Mouse (Mus musculus) liver, embryonic 12.5 days (tissue): ENCODE measurements around the gene Hspa1a. TPM values are rescaled to one million over a fixed set of nuclear protein-coding genes. Genes with fewer than 3 reads are reported as not detected.
A peak's percentile ranks its signal among the peaks of the same experiment; 100 is the strongest.
"Not testable (repeated sequence)": the region's sequence is repeated elsewhere in the genome, so short reads cannot be mapped to it uniquely, and the experiment has no call there.

Experiments
- ATAC-seq: fragments of 200-750 bp; cut with Nextera tagmentation; 2 replicates; pipeline ENCODE4 v1.8.0; 2017; ENCODE audit warnings: moderate number of reproducible peaks, mild to moderate bottlenecking, moderate library complexity
- H3K27ac ChIP-seq: fragments of 300-500 bp; sonication (generic); 2 replicates; pipeline ENCODE4 v1.5.1; 2016; ENCODE audit warnings: mild to moderate bottlenecking
- H3K27me3 ChIP-seq: fragments of 300-500 bp; sonication (generic); replicated peaks from 2 replicates; pipeline ENCODE4 v1.6.1; 2016; ENCODE audit warnings: mild to moderate bottlenecking, moderate library complexity
- H3K36me3 ChIP-seq: fragments of 300-500 bp; sonication (generic); 2 replicates; pipeline ENCODE4 v1.6.1; 2016; ENCODE audit warnings: mild to moderate bottlenecking, moderate library complexity
- H3K4me1 ChIP-seq: fragments of 300-500 bp; sonication (generic); 2 replicates; pipeline ENCODE4 v1.6.1; 2016
- H3K4me2 ChIP-seq: fragments of 300-500 bp; sonication (generic); 2 replicates; pipeline ENCODE4 v1.6.1; 2016; ENCODE audit warnings: mild to moderate bottlenecking, moderate library complexity
- H3K4me3 ChIP-seq: fragments of 300-500 bp; sonication (generic); 2 replicates; pipeline ENCODE4 v1.5.1; 2016; ENCODE audit warnings: mild to moderate bottlenecking, moderate library complexity
- H3K9ac ChIP-seq: fragments of 300-500 bp; sonication (generic); 2 replicates; pipeline ENCODE4 v1.6.1; 2016; ENCODE audit warnings: mild to moderate bottlenecking, moderate library complexity
- H3K9me3 ChIP-seq: fragments of 300-500 bp; sonication (generic); replicated peaks from 2 replicates; pipeline ENCODE4 v1.6.1; 2016; ENCODE audit warnings: mild to moderate bottlenecking, moderate library complexity
- WGBS: fragments of 180-500 bp; shearing (Covaris S2); methylation state at CpG from one replicate; pipeline ENCODE4 v1.1.7; 2016; ENCODE audit not compliant: insufficient replicate concordance; 5-methylcytosine and 5-hydroxymethylcytosine counted together
- polyA plus RNA-seq: library from polyadenylated mRNA; unstranded; fragments of >200 nt; fragmentation: Nextera tagmentation; extraction: Ambion mirVana; gene quantifications from 2 replicates; pipeline ENCODE4 v1.2.1, GENCODE M21; 2016

The Hspa1a gene
- polyA plus RNA-seq, 1 experiment from 2014 or later: 5.0 TPM

DNA sequence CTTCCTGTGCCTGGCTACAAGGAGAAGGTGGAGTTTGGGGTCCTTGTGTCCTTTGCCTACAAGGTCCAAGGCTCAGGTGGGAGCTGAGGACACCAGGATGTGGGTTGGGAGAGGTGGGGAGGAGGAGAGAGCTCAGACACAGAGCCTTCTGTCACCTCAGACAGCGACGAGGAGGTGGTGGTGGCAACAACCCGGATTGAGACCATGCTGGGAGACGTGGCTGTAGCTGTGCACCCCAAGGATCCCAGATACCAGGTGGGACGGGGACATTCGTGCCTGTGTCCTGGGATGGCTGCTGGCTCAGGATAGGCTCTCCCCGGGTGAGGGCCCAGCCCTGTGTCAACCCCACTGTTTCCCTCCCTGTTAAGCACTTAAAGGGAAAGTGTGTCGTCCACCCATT lies 39.5 kb upstream of the Hspa1a start:
- Histone ChIP-seq H3K9ac (no peak overlapping the region), H3K4me1 (peaks cover 6% of the 10 kb centered on the region), H3K27ac (no peak overlapping the region), H3K9me3 (no peaks in the 10 kb centered on the region), H3K27me3 (no peaks in the 10 kb centered on the region), H3K36me3 (peaks cover 100% of the 10 kb centered on the region), H3K4me2 (no peak overlapping the region), H3K4me3 (no peak overlapping the region)
- ATAC-seq: no peak
- 86% methylated on average over 8 of the region's 8 CpGs for WGBS

DNA sequence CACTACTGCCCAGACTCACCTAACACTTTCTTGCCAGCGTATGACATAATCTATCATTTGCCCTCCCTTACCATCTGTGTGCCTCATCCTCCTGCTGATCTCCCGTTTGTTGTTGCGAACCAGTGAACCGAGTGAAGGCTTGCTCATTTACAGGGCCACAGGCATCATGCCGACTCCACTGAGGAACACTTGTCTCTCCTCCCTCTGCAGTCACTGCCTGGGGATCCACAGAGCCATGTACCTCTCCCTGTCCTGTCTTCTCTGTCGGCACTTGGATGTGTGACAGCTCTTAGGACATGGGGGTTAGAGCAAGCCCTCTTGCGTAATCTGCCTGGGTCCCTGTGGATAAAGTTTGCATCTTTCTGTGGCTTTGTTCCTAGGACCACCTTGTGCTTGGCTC lies 37.6 kb upstream of the Hspa1a start:
- Histone ChIP-seq H3K27ac (no peak overlapping the region), H3K36me3 (peaks cover 99% of the 10 kb centered on the region), H3K9me3 (no peaks in the 10 kb centered on the region), H3K4me1 (peaks cover 6% of the 10 kb centered on the region), H3K4me3 (no peak overlapping the region), H3K4me2 (no peak overlapping the region), H3K27me3 (no peaks in the 10 kb centered on the region), H3K9ac (no peak overlapping the region)
- no peak for ATAC-seq
- 83% methylated on average over 7 of the region's 7 CpGs for WGBS

DNA sequence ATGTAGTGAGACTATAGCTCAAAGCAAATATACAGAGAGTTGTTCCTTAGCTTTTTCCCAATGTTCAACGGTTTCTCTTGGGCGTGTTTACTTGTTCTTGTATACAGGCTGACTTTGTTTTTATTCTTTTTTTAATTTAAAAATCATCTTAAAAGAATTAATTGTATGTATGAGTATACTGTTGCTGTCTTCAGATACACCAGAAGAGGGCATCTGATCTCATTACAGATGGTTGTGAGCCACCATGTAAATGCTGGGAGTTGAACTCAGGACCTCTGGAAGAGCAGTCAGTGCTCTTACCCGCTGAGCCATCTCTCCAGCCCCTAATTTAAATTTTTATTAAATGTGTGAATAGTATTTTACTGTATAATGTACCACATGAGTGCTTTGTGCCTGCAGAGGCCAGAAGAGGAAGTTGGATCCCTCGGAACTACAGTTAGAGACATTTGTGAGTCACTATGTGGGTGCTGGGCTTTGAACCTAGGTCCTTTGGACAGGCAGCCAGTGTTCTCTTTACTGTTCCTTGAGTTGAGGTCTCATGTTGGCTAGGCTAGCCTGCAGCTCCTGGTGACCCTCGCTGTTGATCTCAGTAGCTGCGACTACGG lies 35.5 kb upstream of the Hspa1a start:
- Histone ChIP-seq H3K36me3 (peaks cover 94% of the 10 kb centered on the region), H3K4me3 (no peak overlapping the region), H3K4me1 (peaks cover 27% of the 10 kb centered on the region), H3K27me3 (no peaks in the 10 kb centered on the region), H3K9ac (no peak overlapping the region), H3K27ac (no peak overlapping the region), H3K4me2 (no peak overlapping the region), H3K9me3 (no peaks in the 10 kb centered on the region)
- 90% methylated on average over 7 of the region's 7 CpGs for WGBS
- ATAC-seq: no peak

GRCm38 (mm10) chr17:35005902-35006301 lies 33.9 kb upstream of the Hspa1a start:
- H3K4me2 ChIP-seq, H3K27ac ChIP-seq, H3K9me3 ChIP-seq, H3K4me3 ChIP-seq, H3K9ac ChIP-seq, H3K27me3 ChIP-seq, ATAC-seq: not testable (repeated sequence)
- WGBS: 88% methylated on average over 4 of the region's 5 CpGs
- Histone ChIP-seq H3K4me1 (peaks cover 33% of the 10 kb centered on the region), H3K36me3 (peaks cover 78% of the 10 kb centered on the region)

DNA sequence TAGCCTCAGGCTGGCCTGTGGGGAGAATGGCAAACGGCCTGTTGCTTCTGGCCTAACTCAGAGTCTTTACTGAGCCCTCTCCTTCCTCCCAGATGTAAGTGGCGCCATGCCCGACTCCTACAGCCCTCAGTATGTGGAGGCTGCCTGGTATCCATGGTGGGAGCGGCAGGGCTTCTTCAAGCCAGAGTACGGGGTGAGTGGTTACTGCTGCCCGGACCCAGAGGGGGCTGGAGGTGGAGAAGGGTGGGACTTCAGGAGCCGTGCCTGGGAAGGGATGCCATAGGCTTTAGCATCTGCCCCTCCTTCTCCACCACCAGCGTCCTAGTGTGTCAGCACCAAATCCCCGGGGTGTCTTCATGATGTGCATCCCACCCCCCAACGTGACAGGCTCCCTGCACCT lies 33.2 kb upstream of the Hspa1a start:
- 88% methylated on average over 10 of the region's 10 CpGs for WGBS
- peaks cover 70% of the 10 kb centered on the region for H3K36me3 ChIP-seq

GRCm38 (mm10) chr17:35004075-35004717 lies 32.2 kb upstream of the Hspa1a start:
- H3K9me3 ChIP-seq: no peaks in the 10 kb centered on the region
- peak overlapping the region; percentile 61 for H3K27ac ChIP-seq
- peaks cover 42% of the 10 kb centered on the region for H3K4me1 ChIP-seq
- WGBS: 81% methylated on average over 17 of the region's 17 CpGs
- H3K36me3 ChIP-seq: peaks cover 63% of the 10 kb centered on the region
- no peak for ATAC-seq
- H3K4me2 ChIP-seq: peak overlapping the region; percentile 99
- H3K9ac ChIP-seq: peak overlapping the region; percentile 99; the same call in 1 of the 2 replicates
- no peaks in the 10 kb centered on the region for H3K27me3 ChIP-seq
- no peak overlapping the region for H3K4me3 ChIP-seq

More for the DNA sequence above, 33.2 kb upstream of the Hspa1a start:
- no peak overlapping the region for H3K4me3 ChIP-seq
- ATAC-seq: no peak
- no peaks in the 10 kb centered on the region for H3K9me3 ChIP-seq
- H3K4me1 ChIP-seq: peaks cover 33% of the 10 kb centered on the region
- H3K4me2 ChIP-seq: 0 out of 2 replicates have a peak overlapping the region, but pooled peaks have one; percentile 99
- peak overlapping the region; percentile 61; the same call in 1 of the 2 replicates for H3K27ac ChIP-seq
- H3K27me3 ChIP-seq: no peaks in the 10 kb centered on the region
- 0 out of 2 replicates have a peak overlapping the region, but pooled peaks have one; percentile 13 for H3K9ac ChIP-seq

DNA sequence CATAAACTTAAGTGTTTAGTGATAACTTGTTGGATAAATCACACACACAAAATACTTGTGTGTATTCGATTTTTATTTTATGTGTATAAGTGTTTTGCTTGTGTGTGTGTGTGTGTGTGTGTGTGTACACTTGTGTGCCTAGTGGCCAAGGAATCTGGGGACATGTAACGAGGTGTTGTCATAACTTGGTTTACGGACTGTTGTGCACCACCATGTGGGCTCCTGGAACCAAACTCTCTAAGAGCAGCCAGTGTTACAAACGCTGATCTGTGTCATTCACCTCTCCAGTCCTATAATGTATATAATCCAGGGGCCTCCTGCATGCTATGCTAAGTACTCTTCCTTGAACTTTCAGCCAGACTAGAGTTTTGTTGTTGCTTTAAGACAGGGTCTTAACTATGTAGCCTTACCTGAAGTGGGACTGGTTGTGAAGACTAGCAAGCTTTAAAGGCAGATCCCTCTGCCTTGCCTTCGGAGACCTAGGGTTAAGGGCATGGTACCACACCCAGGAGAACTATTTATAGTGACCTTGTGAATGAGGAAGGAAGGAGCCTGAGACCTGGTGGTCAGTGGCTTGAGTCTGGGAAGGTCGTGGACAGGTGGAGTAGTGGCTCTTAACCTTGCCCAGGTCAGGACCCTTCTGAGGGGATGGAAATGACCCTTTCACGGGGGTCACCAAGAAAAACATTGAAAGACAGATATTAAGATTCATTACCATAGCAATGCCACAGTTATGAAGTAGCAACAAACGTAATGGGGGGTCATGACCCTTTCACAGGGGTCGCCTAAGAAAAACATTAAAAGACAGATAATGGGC lies 31.3 kb upstream of the Hspa1a start:
- Histone ChIP-seq H3K4me2 (peak overlapping the region; percentile 99), H3K36me3 (peaks cover 63% of the 10 kb centered on the region), H3K4me3 (peak overlapping the region; percentile 97), H3K27ac (peak overlapping the region; percentile 98), H3K9ac (peak overlapping the region; percentile 99), H3K27me3 (no peaks in the 10 kb centered on the region), H3K9me3 (no peaks in the 10 kb centered on the region), H3K4me1 (peaks cover 52% of the 10 kb centered on the region)
- ATAC-seq: no peak
- WGBS: 39% methylated on average over 9 of the region's 9 CpGs

GRCm38 (mm10) chr17:35002153-35002865 lies 30.4 kb upstream of the Hspa1a start:
- Histone ChIP-seq H3K36me3 (peaks cover 63% of the 10 kb centered on the region), H3K4me1 (peaks cover 61% of the 10 kb centered on the region), H3K9me3 (no peaks in the 10 kb centered on the region; the same call in 1 of the 2 replicates), H3K27ac (peak overlapping the region; percentile 98), H3K27me3 (no peaks in the 10 kb centered on the region), H3K4me2 (peak overlapping the region; percentile 99), H3K9ac (peak overlapping the region; percentile 99), H3K4me3 (peak overlapping the region; percentile 97)
- 3% methylated on average over 12 of the region's 12 CpGs for WGBS
- ATAC-seq: peak; percentile 38

- H3K9ac ChIP-seq: peak overlapping the region; percentile 99
- ATAC-seq: peak; percentile 12; the same call in 1 of the 2 replicates
- peaks cover 63% of the 10 kb centered on the region for H3K36me3 ChIP-seq
- peak overlapping the region; percentile 97 for H3K4me3 ChIP-seq
- peak overlapping the region; percentile 99 for H3K4me2 ChIP-seq
- H3K9me3 ChIP-seq: no peaks in the 10 kb centered on the region; the same call in 1 of the 2 replicates
- WGBS: under 1% methylated on average over 35 of the region's 35 CpGs
- no peaks in the 10 kb centered on the region for H3K27me3 ChIP-seq
- peaks cover 68% of the 10 kb centered on the region for H3K4me1 ChIP-seq
- peak overlapping the region; percentile 98 for H3K27ac ChIP-seq
Observed at GRCm38 (mm10) chr17:35001452-35002152, 29.6 kb upstream of the Hspa1a start.

DNA sequence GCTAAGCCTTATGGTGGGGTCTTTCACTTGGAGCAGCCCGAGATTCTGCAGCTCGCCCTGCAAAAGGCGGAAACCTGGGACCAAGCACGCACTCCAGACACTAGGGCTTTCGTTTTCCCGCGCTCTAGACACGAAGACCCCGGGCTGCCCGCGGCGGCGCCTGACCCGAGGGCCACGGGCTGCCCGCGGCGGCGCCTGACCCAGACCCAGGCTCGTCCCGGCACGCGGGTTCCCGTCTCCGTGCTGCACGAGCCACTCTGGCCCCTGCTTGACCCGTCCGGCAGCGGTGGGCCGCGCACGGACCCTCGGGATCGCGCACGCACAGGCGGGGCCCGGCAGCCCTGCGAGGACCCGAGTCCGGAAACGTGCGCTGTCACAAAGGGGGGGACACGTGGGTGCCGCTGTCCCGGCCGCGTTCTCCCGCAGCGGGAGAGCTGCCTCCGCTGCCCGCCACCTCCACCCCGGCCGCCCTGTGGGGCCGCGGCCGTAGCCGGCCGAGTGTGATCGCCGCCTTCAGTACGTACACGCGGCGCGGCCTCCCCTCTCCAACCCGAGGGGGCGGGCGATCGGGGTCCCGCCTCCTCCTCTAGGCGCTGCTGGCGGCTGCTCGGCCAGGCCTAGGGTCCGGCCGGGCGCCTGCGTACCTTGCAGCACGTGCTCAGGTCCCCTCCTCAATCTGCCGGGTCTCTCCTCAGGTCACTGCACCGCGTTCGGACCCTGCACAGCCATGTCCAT lies 28.9 kb upstream of the Hspa1a start, which contains the start of gene Vars:
TSS of gene Vars (plus strand) at position 271 of the 735 bp plus-strand sequence.
- Histone ChIP-seq H3K4me1 (peaks cover 73% of the 10 kb centered on the region), H3K27ac (peak within 1 kb of the TSS; percentile 98), H3K9ac (peak within 1 kb of the TSS; percentile 99), H3K4me3 (peak within 1 kb of the TSS; percentile 97), H3K4me2 (peak within 1 kb of the TSS; percentile 99), H3K27me3 (no peaks in the 10 kb centered on the region), H3K36me3 (peaks cover 61% of the 10 kb centered on the region), H3K9me3 (no peaks in the 10 kb centered on the region; the same call in 1 of the 2 replicates)
- WGBS: under 1% methylated on average over 81 of the region's 83 CpGs
- ATAC-seq: peak; percentile 81
